Mouse (Mus musculus) bone marrow, adult 2 months (tissue): ENCODE data around the gene Mepe. TPM values are rescaled to one million over a fixed set of nuclear protein-coding genes. Genes with fewer than 3 reads are reported as not detected.

Experiments
- H3K27ac ChIP-seq: fragments of 200-500 bp; 2 replicates; pipeline ENCODE4 v1.5.1; 2012; ENCODE audit warnings: low read depth, mild to moderate bottlenecking, control low read depth, inconsistent platforms, low read length; ENCODE audit not compliant: control insufficient read depth, poor library complexity, insufficient read depth
- H3K4me1 ChIP-seq: fragments of 200-500 bp; 2 replicates; pipeline ENCODE4 v1.6.1; 2011; ENCODE audit warnings: low read length; ENCODE audit not compliant: control insufficient read depth, insufficient read depth
- H3K4me3 ChIP-seq: fragments of 200-500 bp; replicated peaks from 2 replicates; pipeline ENCODE3; 2011; ENCODE audit warnings: mild to moderate bottlenecking, low read depth, low read length, control low read depth; ENCODE audit not compliant: control insufficient read depth
- CTCF ChIP-seq: fragments of 200-500 bp; IDR thresholded peaks from 2 replicates; pipeline ENCODE4 v1.5.1; 2011; ENCODE audit warnings: low read length, control low read depth; ENCODE audit not compliant: control insufficient read depth, insufficient read depth
- POLR2A ChIP-seq: fragments of 200-500 bp; IDR thresholded peaks from 2 replicates; pipeline ENCODE4 v1.6.1; 2011; ENCODE audit warnings: low read depth, mild to moderate bottlenecking, control low read depth, low read length, borderline replicate concordance; ENCODE audit not compliant: control insufficient read depth
- WGBS: fragments of 180-500 bp; shearing (Covaris S2); methylation state at CpG from one replicate; pipeline ENCODE4 v1.1.7; 2018; 5-methylcytosine and 5-hydroxymethylcytosine counted together
- polyA plus RNA-seq: library from polyadenylated mRNA; stranded (reverse); fragments of >200 nt; gene quantifications from 2 replicates; pipeline ENCODE4 v1.2.4, GENCODE M21; 2011; ENCODE audit warnings: low replicate concordance; ENCODE audit not compliant: missing spikeins, insufficient read depth, insufficient read length

The Mepe gene
- polyA plus RNA-seq = not detected in 2 replicates

- Histone ChIP-seq H3K4me1 (no peaks in the 10 kb centered on the region), H3K4me3 (no peak within 1 kb of the TSS), H3K27ac (no peak within 1 kb of the TSS)
- TF ChIP-seq CTCF (no peak), POLR2A (no peak)
- 84% methylated on average over 6 of the region's 6 CpGs for WGBS
These were observed at the start of gene Mepe for GRCm38 (mm10) chr5:104325029-104325428. Gene Mepe (plus strand): TSS chr5:104325329.

GRCm38 (mm10) chr5:104294201-104294600 lies 30.9 kb upstream of the Mepe start:
- Histone ChIP-seq H3K4me3 (no peak overlapping the region), H3K4me1 (no peaks in the 10 kb centered on the region), H3K27ac (no peak overlapping the region)
- no peak for TF ChIP-seq CTCF
- TF ChIP-seq POLR2A = no peak
- 75% methylated on average over 6 of the region's 6 CpGs for WGBS

- no peak within 1 kb of the TSS for H3K4me3 ChIP-seq
- TF ChIP-seq CTCF (no peak), POLR2A (no peak)
- H3K27ac ChIP-seq = no peak within 1 kb of the TSS
- 64% methylated on average over 6 of the region's 6 CpGs for WGBS
- no peaks in the 10 kb centered on the region for H3K4me1 ChIP-seq
These were observed 26.1 kb upstream of the Mepe start, which contains the start of gene Ibsp for GRCm38 (mm10) chr5:104298994-104299393. Gene Ibsp (plus strand): TSS chr5:104299171.

- TF ChIP-seq CTCF = no peak
- TF ChIP-seq POLR2A = no peak
- Histone ChIP-seq H3K4me3 (no peak overlapping the region), H3K4me1 (no peaks in the 10 kb centered on the region), H3K27ac (no peak overlapping the region)
- 52% methylated on average over 1 of the region's 1 CpGs for WGBS
These were observed 11.1 kb upstream of the Mepe start for GRCm38 (mm10) chr5:104314073-104314472.

GRCm38 (mm10) chr5:104326884-104327283 lies 1.8 kb downstream of the Mepe start:
- TF ChIP-seq CTCF = no peak
- TF ChIP-seq POLR2A = no peak
- Histone ChIP-seq H3K27ac (no peak overlapping the region), H3K4me3 (no peak overlapping the region), H3K4me1 (no peaks in the 10 kb centered on the region)
- 67% methylated on average over 4 of the region's 4 CpGs for WGBS

GRCm38 (mm10) chr5:104327389-104327788 lies 2.3 kb downstream of the Mepe start:
- no peak for TF ChIP-seq CTCF
- TF ChIP-seq POLR2A = no peak
- Histone ChIP-seq H3K27ac (no peak overlapping the region), H3K4me1 (no peaks in the 10 kb centered on the region), H3K4me3 (no peak overlapping the region)
- WGBS = 72% methylated on average over 8 of the region's 8 CpGs

- H3K4me1 ChIP-seq = no peaks in the 10 kb centered on the region
- no peak for TF ChIP-seq POLR2A
- no peak for TF ChIP-seq CTCF
- H3K4me3 ChIP-seq = no peak overlapping the region
- H3K27ac ChIP-seq = no peak overlapping the region
These were observed 2.7 kb downstream of the Mepe start for GRCm38 (mm10) chr5:104327876-104328275.

GRCm38 (mm10) chr5:104328317-104328850 lies 3.3 kb downstream of the Mepe start:
- Histone ChIP-seq H3K4me3 (no peak overlapping the region), H3K27ac (no peak overlapping the region), H3K4me1 (no peaks in the 10 kb centered on the region)
- WGBS = 78% methylated on average over 4 of the region's 4 CpGs
- TF ChIP-seq POLR2A (no peak), CTCF (no peak)

- WGBS = 68% methylated on average over 5 of the region's 5 CpGs
- no peak for TF ChIP-seq CTCF
- no peak overlapping the region for H3K27ac ChIP-seq
These were observed 4.3 kb downstream of the Mepe start for GRCm38 (mm10) chr5:104329381-104329780.

More at GRCm38 (mm10) chr5:104329381-104329780, 4.3 kb downstream of the Mepe start:
- Histone ChIP-seq H3K4me1 (no peaks in the 10 kb centered on the region), H3K4me3 (no peak overlapping the region)
